Mouse (Mus musculus): ENCODE results near the gene Fcrl5. TPM values are rescaled to one million over a fixed set of nuclear protein-coding genes. Genes with fewer than 3 reads are reported as not detected.

The Fcrl5 gene
- polyA plus RNA-seq, 1 experiment from 2014 or later, result not detected

Other genes with a start within 250 kb of the Fcrl5 start
- 7.4 and 9.9 TPM in 2 replicates for gene Fcrls, start 172.0 kb upstream of the Fcrl5 start, polyA plus RNA-seq (2014; fragmentation: Nextera tagmentation; extraction: Ambion mirVana)
- 0.10 and 0.11 TPM in 2 replicates for gene Cd5l, start 77.9 kb upstream of the Fcrl5 start, polyA plus RNA-seq (2014; fragmentation: Nextera tagmentation; extraction: Ambion mirVana)
- 0.12 TPM in 1 of 2 replicates, not detected in the other for gene Fcrl1, start 59.4 kb upstream of the Fcrl5 start, polyA plus RNA-seq (2014; fragmentation: Nextera tagmentation; extraction: Ambion mirVana)
- gene Etv3, start 89.6 kb downstream of the Fcrl5 start, polyA plus RNA-seq (2014; fragmentation: Nextera tagmentation; extraction: Ambion mirVana), result 8.0 and 8.1 TPM in 2 replicates
- 13.4 and 13.5 TPM in 2 replicates for gene Arhgef11, start 181.8 kb downstream of the Fcrl5 start, polyA plus RNA-seq (2014; fragmentation: Nextera tagmentation; extraction: Ambion mirVana)